Mouse (Mus musculus): ENCODE measurements around the gene Disp3.
A peak's percentile ranks its signal among the peaks of the same experiment; 100 is the strongest.

The Disp3 gene

GRCm38 (mm10) chr4:148287476-148288054, at the start of gene Disp3:
Gene Disp3 (minus strand): TSS chr4:148287965.
- peak; percentile 14 for DNase-seq (ENCODE audit: inconsistent ontology term)

GRCm38 (mm10) chr4:148330269-148330668, 42.5 kb upstream of the Disp3 start:
- no peak for DNase-seq (ENCODE audit: inconsistent ontology term)

GRCm38 (mm10) chr4:148329431-148329830, 41.7 kb upstream of the Disp3 start:
- DNase-seq (ENCODE audit: inconsistent ontology term) = no peak

GRCm38 (mm10) chr4:148328237-148328636, 40.5 kb upstream of the Disp3 start:
- no peak for DNase-seq (ENCODE audit: inconsistent ontology term)

- DNase-seq (ENCODE audit: inconsistent ontology term) = no peak
Measured at GRCm38 (mm10) chr4:148327266-148327997, 39.7 kb upstream of the Disp3 start.

- DNase-seq (ENCODE audit: inconsistent ontology term) = no peak
Measured at GRCm38 (mm10) chr4:148326791-148327190, 39.0 kb upstream of the Disp3 start.

- DNase-seq (ENCODE audit: inconsistent ontology term) = peak; percentile 54
Measured at GRCm38 (mm10) chr4:148325951-148326350, 38.2 kb upstream of the Disp3 start.

- no peak for DNase-seq (ENCODE audit: inconsistent ontology term)
Measured at GRCm38 (mm10) chr4:148325057-148325456, 37.3 kb upstream of the Disp3 start.

- peak; percentile 92 for DNase-seq (ENCODE audit: inconsistent ontology term)
Measured at GRCm38 (mm10) chr4:148322152-148322551, 34.4 kb upstream of the Disp3 start.

- peak; percentile 17 for DNase-seq (ENCODE audit: inconsistent ontology term)
Measured at GRCm38 (mm10) chr4:148319366-148319765, 31.6 kb upstream of the Disp3 start.

GRCm38 (mm10) chr4:148315377-148316175, 27.8 kb upstream of the Disp3 start:
- peak; percentile 72 for DNase-seq (ENCODE audit: inconsistent ontology term)

- DNase-seq (ENCODE audit: inconsistent ontology term) = peak; percentile 22
Measured at GRCm38 (mm10) chr4:148314396-148314795, 26.6 kb upstream of the Disp3 start.

- no peak for DNase-seq (ENCODE audit: inconsistent ontology term)
Measured at GRCm38 (mm10) chr4:148313601-148314000, 25.8 kb upstream of the Disp3 start.

- DNase-seq (ENCODE audit: inconsistent ontology term) = no peak
Measured at GRCm38 (mm10) chr4:148312296-148313116, 24.7 kb upstream of the Disp3 start.

- no peak for DNase-seq (ENCODE audit: inconsistent ontology term)
Measured at GRCm38 (mm10) chr4:148310845-148311244, 23.1 kb upstream of the Disp3 start.

- DNase-seq (ENCODE audit: inconsistent ontology term) = no peak
Measured at GRCm38 (mm10) chr4:148310126-148310525, 22.4 kb upstream of the Disp3 start.

- peak; percentile 90 for DNase-seq (ENCODE audit: inconsistent ontology term)
Measured at GRCm38 (mm10) chr4:148306406-148307083, 18.8 kb upstream of the Disp3 start.

- no peak for DNase-seq (ENCODE audit: inconsistent ontology term)
Measured at GRCm38 (mm10) chr4:148298720-148299119, 11.0 kb upstream of the Disp3 start.

GRCm38 (mm10) chr4:148297640-148298039, 9.9 kb upstream of the Disp3 start:
- no peak for DNase-seq (ENCODE audit: inconsistent ontology term)

GRCm38 (mm10) chr4:148293319-148293718, 5.6 kb upstream of the Disp3 start:
- peak; percentile 54 for DNase-seq (ENCODE audit: inconsistent ontology term)

GRCm38 (mm10) chr4:148291849-148292248, 4.1 kb upstream of the Disp3 start:
- no peak for DNase-seq (ENCODE audit: inconsistent ontology term)

Data from Muller cell, postnatal 12 days (primary cell).